Mouse (Mus musculus): ENCODE results near the gene Scfd2. TPM values are rescaled to one million over a fixed set of nuclear protein-coding genes. Genes with fewer than 3 reads are reported as not detected.

Gene Scfd2
- polyA plus RNA-seq, 1 experiment: 16.2 TPM

DNA sequence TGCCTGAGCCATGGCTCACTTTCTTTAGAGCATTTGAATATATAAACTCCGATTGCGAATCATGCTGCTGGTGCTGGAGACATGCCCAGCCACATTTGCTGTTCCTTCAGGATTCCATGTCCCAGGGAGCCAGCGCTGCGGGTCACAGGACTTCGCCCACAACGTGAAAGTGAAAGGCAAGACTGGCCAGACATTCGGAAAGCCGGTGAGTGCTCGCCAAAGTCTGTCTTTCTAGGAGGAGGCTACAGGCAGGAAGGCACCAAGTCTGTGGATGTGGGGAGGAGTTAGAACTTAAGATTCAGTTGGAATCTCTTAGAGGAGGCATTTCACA lies 341.4 kb downstream of the Scfd2 start:
- no peak for DNase-seq (ENCODE audit: extremely low spot score in 1 of 2, low spot score in 1 of 2)

DNA sequence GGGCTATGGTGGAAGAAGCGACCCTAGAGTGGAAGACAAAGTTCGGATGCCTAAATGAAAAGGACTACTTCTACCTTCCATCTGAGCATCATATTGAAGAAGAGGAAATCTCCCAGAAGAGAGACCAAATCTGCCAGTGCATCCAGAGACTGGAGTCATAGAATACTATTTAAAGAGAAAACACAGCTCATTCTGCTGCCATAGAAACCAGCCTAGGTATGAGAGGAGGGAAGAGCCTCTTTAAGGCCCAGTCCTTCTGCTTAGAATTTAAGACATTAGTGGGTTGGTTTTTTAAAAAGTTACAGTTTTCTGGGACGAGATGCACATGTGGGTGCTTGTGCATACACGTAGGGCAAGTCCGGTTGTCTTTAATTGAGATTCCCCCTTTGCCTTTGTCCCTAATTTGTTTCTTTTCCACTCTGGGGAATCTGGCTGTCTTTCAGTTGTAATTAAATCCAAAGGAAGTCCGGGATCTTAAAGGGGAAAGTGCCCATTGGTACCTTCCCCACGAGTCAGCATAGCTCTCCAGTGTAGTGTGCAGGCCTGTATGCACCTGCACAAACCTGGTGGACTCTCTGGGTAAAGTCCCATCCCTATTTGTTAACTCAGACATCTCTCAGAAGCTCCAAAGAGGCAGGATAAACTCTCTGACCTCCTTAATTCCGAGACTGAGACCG lies 341.9 kb downstream of the Scfd2 start:
- no peak for DNase-seq (ENCODE audit: extremely low spot score in 1 of 2, low spot score in 1 of 2)

GRCm38 (mm10) chr5:74188886-74189285 lies 342.7 kb downstream of the Scfd2 start:
- no peak for DNase-seq (ENCODE audit: extremely low spot score in 1 of 2, low spot score in 1 of 2)

- no peak for DNase-seq (ENCODE audit: extremely low spot score in 1 of 2, low spot score in 1 of 2)
These were observed 343.5 kb downstream of the Scfd2 start for GRCm38 (mm10) chr5:74188076-74188475.

- no peak for DNase-seq (ENCODE audit: extremely low spot score in 1 of 2, low spot score in 1 of 2)
These were observed 347.0 kb downstream of the Scfd2 start for GRCm38 (mm10) chr5:74184607-74185006.

DNA sequence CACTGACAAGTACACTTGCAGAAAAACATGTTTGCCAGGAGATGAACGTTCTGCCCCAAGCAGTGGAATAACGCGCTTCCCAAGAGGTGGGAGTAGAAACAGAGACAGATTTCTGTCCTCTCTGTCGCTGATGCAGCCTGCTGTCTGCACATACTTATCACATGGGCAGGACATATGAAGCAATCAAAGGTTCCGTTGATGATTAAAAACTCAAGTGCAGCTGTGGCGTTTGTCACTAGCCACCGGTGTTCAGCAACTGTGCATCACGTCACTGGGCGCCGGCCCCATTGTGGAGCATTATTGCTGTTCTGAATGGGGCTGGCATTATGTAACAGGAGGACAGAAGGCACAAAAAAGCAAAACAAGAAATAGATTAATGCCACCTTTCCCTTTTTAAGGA lies 348.4 kb downstream of the Scfd2 start:
- no peak for DNase-seq (ENCODE audit: extremely low spot score in 1 of 2, low spot score in 1 of 2)

DNA sequence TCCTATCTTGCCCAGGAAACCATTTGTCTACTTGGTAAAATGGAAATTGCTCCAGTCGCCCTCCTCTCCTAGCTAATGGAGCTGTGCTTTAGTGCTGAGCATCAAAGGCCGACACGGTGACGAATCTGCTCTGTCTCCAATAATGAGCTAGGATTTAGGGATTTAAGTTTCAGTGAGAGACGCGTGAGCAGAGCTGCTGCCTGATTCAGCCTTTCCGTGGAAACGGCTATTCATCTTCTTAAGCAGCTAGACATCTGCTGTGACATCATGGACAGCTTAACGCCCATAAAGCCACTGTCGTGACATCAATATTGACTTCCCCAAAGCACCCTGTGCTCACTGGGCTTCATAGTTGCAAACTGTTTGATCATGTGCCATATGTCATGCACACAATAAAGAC lies 351.3 kb downstream of the Scfd2 start:
- no peak for DNase-seq (ENCODE audit: extremely low spot score in 1 of 2, low spot score in 1 of 2)

DNA sequence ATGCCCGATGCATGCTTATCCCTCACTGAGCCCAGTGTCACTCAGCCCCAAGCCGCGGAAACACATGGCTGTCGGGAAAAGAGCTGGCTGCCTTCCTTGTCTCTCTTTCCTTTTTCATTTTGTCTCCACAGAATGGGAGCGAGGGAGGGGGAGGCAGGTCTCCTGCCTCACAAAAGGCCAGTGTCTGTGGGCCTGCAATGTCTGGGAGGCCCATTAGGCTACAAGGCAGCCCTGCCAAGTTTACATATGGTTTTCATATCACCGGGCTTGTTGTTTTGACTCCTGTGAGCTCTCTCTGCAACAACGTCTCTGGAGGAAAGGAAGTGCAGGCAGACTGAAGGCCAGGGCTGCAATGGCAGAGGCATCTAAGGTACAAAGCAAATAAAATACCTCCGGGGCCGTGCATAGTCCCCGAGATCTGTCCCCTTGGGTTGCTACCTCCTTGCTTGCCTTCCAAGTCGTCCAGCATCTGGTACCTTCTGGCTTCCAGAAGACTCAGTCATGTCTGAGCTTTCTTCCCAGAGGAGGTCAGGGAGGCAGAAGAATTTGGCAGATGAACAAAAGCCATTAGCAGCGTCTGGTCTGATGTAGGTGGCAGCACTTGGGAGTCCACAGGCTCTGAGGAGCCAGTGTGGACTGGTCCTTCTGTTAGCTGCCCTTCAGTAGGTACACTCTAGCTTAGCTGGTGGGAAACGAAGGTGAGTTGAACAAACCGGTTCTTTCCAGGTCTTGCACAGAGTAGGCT lies 355.9 kb downstream of the Scfd2 start:
- DNase-seq (ENCODE audit: extremely low spot score in 1 of 2, low spot score in 1 of 2): no peak

GRCm38 (mm10) chr5:74173162-74173844 lies 358.3 kb downstream of the Scfd2 start:
- DNase-seq (ENCODE audit: extremely low spot score in 1 of 2, low spot score in 1 of 2): no peak

- no peak for DNase-seq (ENCODE audit: extremely low spot score in 1 of 2, low spot score in 1 of 2)
These were observed 359.4 kb downstream of the Scfd2 start for GRCm38 (mm10) chr5:74172208-74172607.

DNA sequence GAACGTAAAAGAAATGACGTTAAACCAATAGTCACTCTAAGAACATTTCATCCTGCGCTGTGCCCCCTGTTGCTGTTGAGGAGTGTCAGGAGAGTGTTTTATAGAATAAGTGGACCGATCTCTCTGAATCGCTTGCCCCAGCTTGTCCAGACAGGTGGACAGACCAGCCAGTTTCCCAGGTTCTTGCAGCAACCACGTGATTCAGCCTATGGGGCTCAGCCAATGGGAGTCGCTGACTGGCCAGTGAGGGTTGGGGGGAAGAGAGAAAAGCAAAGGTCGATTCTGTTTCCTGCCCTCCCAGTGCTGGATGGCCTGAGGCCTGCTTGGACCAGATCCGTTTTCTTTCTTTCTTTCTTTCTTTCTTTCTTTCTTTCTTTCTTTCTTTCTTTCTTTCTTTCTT lies 359.8 kb downstream of the Scfd2 start:
- DNase-seq (ENCODE audit: extremely low spot score in 1 of 2, low spot score in 1 of 2): no peak

DNA sequence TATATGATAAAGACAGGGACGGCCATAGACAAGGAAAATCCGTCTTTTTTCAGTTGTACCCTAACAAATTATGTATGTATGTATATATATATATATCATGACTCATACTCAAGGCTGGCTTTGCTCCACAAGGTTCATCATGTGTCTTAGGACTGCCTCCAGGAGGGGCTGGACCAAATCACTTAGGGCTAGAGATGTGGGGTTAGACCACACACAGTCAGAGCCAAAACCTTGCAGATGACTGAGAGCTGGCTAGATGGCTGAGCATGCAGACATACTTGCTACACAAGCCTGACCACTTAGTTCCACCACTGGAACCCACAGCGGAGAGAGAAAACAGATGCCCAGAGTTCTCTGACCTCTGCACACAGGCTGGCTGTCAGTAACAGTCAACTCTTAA lies 363.5 kb downstream of the Scfd2 start:
- no peak for DNase-seq (ENCODE audit: extremely low spot score in 1 of 2, low spot score in 1 of 2)

GRCm38 (mm10) chr5:74166642-74167041 lies 364.9 kb downstream of the Scfd2 start:
- DNase-seq (ENCODE audit: extremely low spot score in 1 of 2, low spot score in 1 of 2): no peak

- no peak for DNase-seq (ENCODE audit: extremely low spot score in 1 of 2, low spot score in 1 of 2)
These were observed 367.0 kb downstream of the Scfd2 start for GRCm38 (mm10) chr5:74164547-74164946.

- DNase-seq (ENCODE audit: extremely low spot score in 1 of 2, low spot score in 1 of 2): no peak
These were observed 368.4 kb downstream of the Scfd2 start for GRCm38 (mm10) chr5:74163141-74163540.

- no peak for DNase-seq (ENCODE audit: extremely low spot score in 1 of 2, low spot score in 1 of 2)
These were observed 369.5 kb downstream of the Scfd2 start for GRCm38 (mm10) chr5:74162013-74162412.

GRCm38 (mm10) chr5:74161297-74161926 lies 370.1 kb downstream of the Scfd2 start:
- DNase-seq (ENCODE audit: extremely low spot score in 1 of 2, low spot score in 1 of 2): no peak

GRCm38 (mm10) chr5:74160349-74160748 lies 371.2 kb downstream of the Scfd2 start:
- no peak for DNase-seq (ENCODE audit: extremely low spot score in 1 of 2, low spot score in 1 of 2)

DNA sequence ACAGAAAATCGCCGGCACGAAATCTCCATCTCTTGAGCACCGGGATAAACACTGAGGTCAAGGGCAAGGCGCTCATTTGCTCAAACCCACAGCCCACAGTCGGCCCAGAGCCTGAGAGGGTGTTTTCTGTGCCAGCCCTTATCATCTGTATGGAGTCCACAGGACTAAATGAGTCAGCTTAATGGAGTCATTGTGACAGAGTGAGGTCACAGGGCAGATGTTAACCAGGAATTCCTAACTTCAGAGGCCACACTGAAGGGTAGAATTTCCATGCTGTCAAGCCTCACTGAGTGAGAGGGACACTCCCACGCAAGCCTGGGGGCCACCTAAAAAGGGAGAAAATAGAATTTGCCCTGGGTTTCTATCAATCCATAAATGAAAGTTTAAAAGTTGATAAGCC lies 371.7 kb downstream of the Scfd2 start:
- no peak for DNase-seq (ENCODE audit: extremely low spot score in 1 of 2, low spot score in 1 of 2)

GRCm38 (mm10) chr5:74158929-74159632 lies 372.5 kb downstream of the Scfd2 start:
- DNase-seq (ENCODE audit: extremely low spot score in 1 of 2, low spot score in 1 of 2): no peak

DNA sequence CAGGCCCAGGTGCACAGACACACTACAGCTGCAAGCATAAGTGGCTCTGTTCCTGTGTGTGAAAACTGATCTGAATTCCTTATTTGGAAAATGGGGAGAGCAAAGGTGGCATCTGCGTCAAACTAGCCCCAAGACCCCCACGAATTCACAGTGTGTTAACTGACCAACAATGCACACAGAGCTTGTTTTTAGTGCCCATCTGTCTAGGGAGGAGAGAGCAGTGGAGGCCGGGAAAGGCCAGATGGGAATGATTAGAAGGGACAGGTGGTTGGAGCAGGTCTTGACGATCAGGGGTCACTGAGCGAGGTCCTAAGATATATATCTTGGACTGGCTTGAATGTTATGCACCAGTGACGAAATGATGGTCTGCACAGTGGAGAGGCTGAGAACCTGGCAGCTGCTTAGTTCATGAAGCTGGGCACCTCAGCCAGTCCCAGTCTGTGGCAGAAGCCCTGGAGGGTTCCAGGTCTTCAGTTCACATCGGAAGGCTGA lies 375.7 kb downstream of the Scfd2 start:
- DNase-seq (ENCODE audit: extremely low spot score in 1 of 2, low spot score in 1 of 2): no peak

All from frontal cortex, adult 2 months (tissue).